Mouse (Mus musculus) heart, postnatal 0 days (tissue): ENCODE measurements around the gene Ccdc142. TPM values are rescaled to one million over a fixed set of nuclear protein-coding genes. Genes with fewer than 3 reads are reported as not detected.

ENCODE experiments used
- ATAC-seq: fragments of 200-750 bp; cut with Nextera tagmentation; 2 replicates; pipeline ENCODE4 v1.8.0; 2017; ENCODE audit warnings: low read depth, moderate number of reproducible peaks, moderate library complexity; ENCODE audit not compliant: insufficient read depth
- DNase-seq: peaks from one replicate; pipeline ENCODE4 v3.0.0-alpha.2; 2016; ENCODE audit warnings: low spot score
- H3K27ac ChIP-seq: fragments of 300-500 bp; sonication (generic); 2 replicates; pipeline ENCODE4 v1.5.1; 2014; ENCODE audit warnings: low read depth, mild to moderate bottlenecking
- H3K27me3 ChIP-seq: fragments of 300-500 bp; sonication (generic); 2 replicates; pipeline ENCODE4 v1.6.1; 2014; ENCODE audit warnings: low read length, mixed read lengths; ENCODE audit not compliant: control insufficient read depth, insufficient read depth
- H3K36me3 ChIP-seq: fragments of 300-500 bp; sonication (generic); replicated peaks from 2 replicates; pipeline ENCODE4 v1.6.1; 2014; ENCODE audit warnings: low read length, mixed read lengths; ENCODE audit not compliant: control insufficient read depth, insufficient read depth
- H3K4me1 ChIP-seq: fragments of 300-500 bp; sonication (generic); 2 replicates; pipeline ENCODE4 v1.6.1; 2014; ENCODE audit warnings: antibody characterized with exemption; ENCODE audit not compliant: control insufficient read depth, insufficient read depth
- H3K4me2 ChIP-seq: fragments of 300-500 bp; sonication (generic); 2 replicates; pipeline ENCODE4 v1.6.1; 2014; ENCODE audit warnings: low read depth, mild to moderate bottlenecking, low read length, moderate library complexity
- H3K4me3 ChIP-seq: fragments of 300-500 bp; sonication (generic); 2 replicates; pipeline ENCODE4 v1.5.1; 2014; ENCODE audit warnings: low read depth, low read length
- H3K9ac ChIP-seq: fragments of 300-500 bp; sonication (generic); replicated peaks from 2 replicates; pipeline ENCODE4 v1.6.1; 2014; ENCODE audit warnings: low read depth, low read length, mixed read lengths
- H3K9me3 ChIP-seq: fragments of 300-500 bp; sonication (generic); replicated peaks from 2 replicates; pipeline ENCODE4 v1.6.1; 2016; ENCODE audit warnings: low read length; ENCODE audit not compliant: control insufficient read depth
- CTCF ChIP-seq: IDR thresholded peaks from 2 replicates; pipeline ENCODE4 v1.5.1; 2016; ENCODE audit warnings: antibody characterized with exemption, control low read depth, low read depth
- EP300 ChIP-seq: IDR thresholded peaks from 2 replicates; pipeline ENCODE4 v1.6.1; 2016; ENCODE audit warnings: antibody characterized with exemption, low read depth
- WGBS: fragments of 180-500 bp; shearing (Covaris S2); extraction: QIAGEN DNeasy Blood & Tissue Kit; methylation state at CpG from one replicate; pipeline ENCODE4 v1.1.7; 2014; 5-methylcytosine and 5-hydroxymethylcytosine counted together
- polyA plus RNA-seq: library from polyadenylated mRNA; unstranded; fragments of >200 nt; fragmentation: Nextera tagmentation; extraction: Ambion mirVana; gene quantifications from 2 replicates; pipeline ENCODE4 v1.2.1, GENCODE M21; 2015
- total RNA-seq: library from RNA; depleted of rRNA; stranded (reverse); fragments of >200 nt; gene quantifications from 2 replicates; pipeline ENCODE4 v1.2.3, GENCODE M21; 2014; ENCODE audit warnings: low replicate concordance

The Ccdc142 gene
- total and polyA plus RNA-seq, 2 experiments from 2014 or later: 0.11 to 1.6 TPM

- ATAC-seq: no peak
Measured at GRCm38 (mm10) chr6:83134951-83135513, 33.6 kb downstream of the Ccdc142 start, which contains the start of gene Rtkn. TSS of gene Rtkn (plus strand) at chr6:83135463.

GRCm38 (mm10) chr6:83135571-83136161 lies 34.3 kb downstream of the Ccdc142 start:
- 11% methylated on average over 37 of the region's 37 CpGs for WGBS
- peak overlapping the region; percentile 99 for H3K27ac ChIP-seq
- peak overlapping the region; percentile 57 for H3K4me3 ChIP-seq
- no peaks in the 10 kb centered on the region for H3K27me3 ChIP-seq
- ATAC-seq (no peak), DNase-seq (no peak)
- peak overlapping the region; percentile 83 for H3K9ac ChIP-seq
- H3K4me2 ChIP-seq: peak overlapping the region; percentile 73
- H3K4me1 ChIP-seq: peaks cover 21% of the 10 kb centered on the region
- TF ChIP-seq EP300 (no peak), CTCF (no peak)
- H3K36me3 ChIP-seq: no peaks in the 10 kb centered on the region
- no peaks in the 10 kb centered on the region for H3K9me3 ChIP-seq

More at GRCm38 (mm10) chr6:83134951-83135513, 33.6 kb downstream of the Ccdc142 start, which contains the start of gene Rtkn:
- 72% methylated on average over 7 of the region's 7 CpGs for WGBS
- TF ChIP-seq EP300 (no peak), CTCF (no peak)
- peak within 1 kb of the TSS; percentile 99 for H3K27ac ChIP-seq
- no peak for DNase-seq
- H3K4me1 ChIP-seq: peaks cover 21% of the 10 kb centered on the region
- H3K9ac ChIP-seq: peak within 1 kb of the TSS; percentile 83
- no peaks in the 10 kb centered on the region for H3K9me3 ChIP-seq
- H3K4me3 ChIP-seq: peak within 1 kb of the TSS; percentile 57
- H3K27me3 ChIP-seq: no peaks in the 10 kb centered on the region
- H3K36me3 ChIP-seq: no peaks in the 10 kb centered on the region
- peak within 1 kb of the TSS; percentile 73 for H3K4me2 ChIP-seq

GRCm38 (mm10) chr6:83136291-83136880 lies 35.0 kb downstream of the Ccdc142 start:
- Histone ChIP-seq H3K9me3 (no peaks in the 10 kb centered on the region), H3K9ac (peak overlapping the region; percentile 83), H3K36me3 (no peaks in the 10 kb centered on the region), H3K27ac (peak overlapping the region; percentile 99), H3K4me1 (peaks cover 23% of the 10 kb centered on the region), H3K4me2 (peak overlapping the region; percentile 73), H3K4me3 (peak overlapping the region; percentile 57), H3K27me3 (no peaks in the 10 kb centered on the region)
- DNase-seq (no peak), ATAC-seq (peak; percentile 1; the same call in 1 of the 2 replicates)
- TF ChIP-seq CTCF (no peak), EP300 (no peak)
- WGBS: 32% methylated on average over 5 of the region's 5 CpGs

- TF ChIP-seq EP300: no peak
- no peak for TF ChIP-seq CTCF
- Histone ChIP-seq H3K27me3 (no peaks in the 10 kb centered on the region), H3K4me3 (peak overlapping the region; percentile 57), H3K4me2 (peak overlapping the region; percentile 73), H3K9me3 (no peaks in the 10 kb centered on the region), H3K4me1 (peaks cover 30% of the 10 kb centered on the region), H3K27ac (peak overlapping the region; percentile 99), H3K36me3 (no peaks in the 10 kb centered on the region), H3K9ac (peak overlapping the region; percentile 83)
- ATAC-seq (peak; percentile 71), DNase-seq (peak; percentile 70)
- WGBS: 2% methylated on average over 25 of the region's 26 CpGs
Measured at GRCm38 (mm10) chr6:83136881-83137575, 35.6 kb downstream of the Ccdc142 start.

GRCm38 (mm10) chr6:83137576-83137950 lies 36.2 kb downstream of the Ccdc142 start:
- Histone ChIP-seq H3K27me3 (no peaks in the 10 kb centered on the region), H3K4me3 (peak overlapping the region; percentile 57), H3K4me2 (peak overlapping the region; percentile 73), H3K4me1 (peaks cover 35% of the 10 kb centered on the region), H3K27ac (peak overlapping the region; percentile 99), H3K9me3 (no peaks in the 10 kb centered on the region), H3K36me3 (no peaks in the 10 kb centered on the region), H3K9ac (peak overlapping the region; percentile 83)
- TF ChIP-seq CTCF (0 out of 2 replicates have a peak, but pooled peaks have one; percentile 11), EP300 (no peak)
- DNase-seq (peak; percentile 90), ATAC-seq (peak; percentile 81)
- WGBS: 0% methylated on average over 12 of the region's 12 CpGs
